Mouse (Mus musculus) C2C12 (cell line): ENCODE results near the gene Srsf2. TPM values are rescaled to one million over a fixed set of nuclear protein-coding genes. Genes with fewer than 3 reads are reported as not detected.

Experiments
- H3K27me3 ChIP-seq: one replicate; pipeline ENCODE4 v1.6.1; 2011; ENCODE audit not compliant: control insufficient read depth, insufficient read depth, insufficient read length
- H3K36me3 ChIP-seq: one replicate; pipeline ENCODE4 v1.6.1; 2011; ENCODE audit not compliant: control insufficient read depth, insufficient read depth
- H3K4me3 ChIP-seq: one replicate; pipeline ENCODE4 v1.5.1; 2011; ENCODE audit warnings: mild to moderate bottlenecking, control low read depth; ENCODE audit not compliant: poor library complexity, insufficient read depth, severe bottlenecking
- H3K79me2 ChIP-seq: one replicate; pipeline ENCODE4 v1.6.1; 2011; ENCODE audit not compliant: control insufficient read depth, insufficient read depth
- H3K79me3 ChIP-seq: one replicate; pipeline ENCODE4 v1.6.1; 2011; ENCODE audit warnings: low read depth, control low read depth
- H3ac ChIP-seq: one replicate; pipeline ENCODE3; 2011; ENCODE audit warnings: low read depth; ENCODE audit not compliant: control insufficient read depth, insufficient read length
- CEBPB ChIP-seq: IDR thresholded peaks from one replicate; pipeline ENCODE4 v1.6.1; 2011; ENCODE audit warnings: low read depth, mild to moderate bottlenecking, control low read depth, moderate library complexity
- CTCF ChIP-seq: IDR thresholded peaks from one replicate; pipeline ENCODE4 v1.5.1; 2011; ENCODE audit not compliant: control insufficient read depth, insufficient read depth, insufficient read length
- FOSL1 ChIP-seq: IDR thresholded peaks from one replicate; pipeline ENCODE4 v1.8.0; 2011; ENCODE audit warnings: mild to moderate bottlenecking, low read length; ENCODE audit not compliant: poor library complexity, insufficient read depth, severe bottlenecking
- MAX ChIP-seq: IDR thresholded peaks from one replicate; pipeline ENCODE4 v1.6.1; 2011; ENCODE audit warnings: mild to moderate bottlenecking, control low read depth
- MYOD1 ChIP-seq: IDR thresholded peaks from one replicate; pipeline ENCODE4 v1.6.1; 2011; ENCODE audit warnings: low read depth; ENCODE audit not compliant: control insufficient read depth, insufficient read length
- MYOG ChIP-seq: IDR thresholded peaks from one replicate; pipeline ENCODE4 v1.6.1; 2011; ENCODE audit not compliant: control insufficient read depth, insufficient read length; ENCODE audit errors: extremely low read depth
- USF1 ChIP-seq: IDR thresholded peaks from one replicate; pipeline ENCODE4 v1.6.1; 2011; ENCODE audit warnings: low read depth, mild to moderate bottlenecking, control low read depth, moderate library complexity
- polyA plus RNA-seq: library from polyadenylated mRNA; unstranded; fragments of >200 nt; fragmentation: generic; extraction: Trizol; gene quantifications from one replicate; pipeline ENCODE4 v1.2.1, GENCODE M21; 2012; ENCODE audit warnings: missing spikeins

Gene Srsf2
- polyA plus RNA-seq, 1 experiment, result 326 TPM

DNA sequence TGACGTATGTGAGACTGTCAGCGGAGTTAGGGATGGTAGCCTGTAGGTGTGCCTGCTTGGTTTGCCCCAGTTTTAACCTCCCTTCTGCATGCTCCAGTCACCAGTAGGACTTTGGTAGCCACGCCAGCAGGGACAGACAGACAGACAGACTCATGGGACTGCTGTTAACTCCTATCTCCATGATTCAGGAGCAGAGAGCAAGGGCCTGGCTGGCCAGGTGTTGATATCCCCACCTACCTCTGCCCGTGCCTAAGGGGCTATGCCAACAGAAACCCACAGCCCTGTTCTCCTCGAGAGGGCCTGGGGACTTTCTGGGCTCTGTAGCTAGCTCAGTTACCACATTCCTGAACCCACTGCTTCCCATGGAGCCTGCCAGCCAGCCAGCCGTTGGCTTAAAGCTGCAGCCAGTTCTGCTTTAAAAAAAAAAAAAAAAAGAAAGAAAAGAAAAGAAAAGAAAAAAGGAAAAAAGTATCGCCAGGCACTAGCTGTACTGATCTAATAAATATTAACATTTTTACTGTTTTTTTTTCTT lies 37.9 kb downstream of the Srsf2 start:
- H3K36me3 ChIP-seq, result peaks cover 25% of the 10 kb centered on the region
- TF ChIP-seq FOSL1, result no peak
- TF ChIP-seq MYOD1, result no peak
- no peak for TF ChIP-seq USF1
- no peak for TF ChIP-seq CTCF
- no peak for TF ChIP-seq CEBPB
- TF ChIP-seq MAX, result no peak
- TF ChIP-seq MYOG, result no peak
- H3K27me3 ChIP-seq, result no peaks in the 10 kb centered on the region
- no peak overlapping the region for H3K4me3 ChIP-seq
- no peak overlapping the region for H3ac ChIP-seq
- H3K79me2 ChIP-seq, result peaks cover 53% of the 10 kb centered on the region
- peaks cover 29% of the 10 kb centered on the region for H3K79me3 ChIP-seq

- H3K79me3 ChIP-seq, result peaks cover 22% of the 10 kb centered on the region
- H3K36me3 ChIP-seq, result peaks cover 27% of the 10 kb centered on the region
- no peaks in the 10 kb centered on the region for H3K27me3 ChIP-seq
- H3ac ChIP-seq, result no peak overlapping the region
- peaks cover 46% of the 10 kb centered on the region for H3K79me2 ChIP-seq
- TF ChIP-seq MYOD1, result no peak
- TF ChIP-seq CEBPB, result no peak
- no peak for TF ChIP-seq MYOG
- no peak for TF ChIP-seq USF1
- no peak for TF ChIP-seq FOSL1
- no peak for TF ChIP-seq CTCF
- no peak for TF ChIP-seq MAX
- no peak overlapping the region for H3K4me3 ChIP-seq
Observed at GRCm38 (mm10) chr11:116814076-116814883, 38.6 kb downstream of the Srsf2 start.

DNA sequence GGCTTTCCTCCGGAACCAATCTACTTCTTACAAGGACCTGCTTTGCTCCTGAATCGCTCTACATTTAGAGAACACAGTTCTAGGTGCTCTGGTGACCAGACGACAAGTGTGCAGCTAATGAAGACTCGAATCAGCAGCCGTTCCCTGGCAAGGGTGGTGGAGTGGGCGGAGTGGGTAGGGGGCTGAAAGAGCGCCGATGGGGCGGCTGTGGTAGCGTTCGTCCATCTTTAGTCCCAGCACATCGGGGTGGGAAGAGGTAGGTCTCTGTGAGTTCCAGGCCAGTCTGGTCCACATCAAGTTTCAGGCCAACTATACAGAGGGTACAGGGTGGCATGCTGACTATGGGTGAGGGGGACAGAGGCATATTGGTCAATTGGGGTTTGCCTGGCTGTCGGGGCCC lies 39.3 kb downstream of the Srsf2 start:
- TF ChIP-seq MYOD1, result no peak
- TF ChIP-seq CTCF, result no peak
- no peak for TF ChIP-seq USF1
- TF ChIP-seq FOSL1, result no peak
- TF ChIP-seq MYOG, result no peak
- no peak for TF ChIP-seq MAX
- no peak for TF ChIP-seq CEBPB
- Histone ChIP-seq H3K4me3 (no peak overlapping the region), H3K27me3 (no peaks in the 10 kb centered on the region), H3K79me3 (peaks cover 21% of the 10 kb centered on the region), H3K79me2 (peaks cover 39% of the 10 kb centered on the region), H3ac (no peak overlapping the region), H3K36me3 (peaks cover 32% of the 10 kb centered on the region)

DNA sequence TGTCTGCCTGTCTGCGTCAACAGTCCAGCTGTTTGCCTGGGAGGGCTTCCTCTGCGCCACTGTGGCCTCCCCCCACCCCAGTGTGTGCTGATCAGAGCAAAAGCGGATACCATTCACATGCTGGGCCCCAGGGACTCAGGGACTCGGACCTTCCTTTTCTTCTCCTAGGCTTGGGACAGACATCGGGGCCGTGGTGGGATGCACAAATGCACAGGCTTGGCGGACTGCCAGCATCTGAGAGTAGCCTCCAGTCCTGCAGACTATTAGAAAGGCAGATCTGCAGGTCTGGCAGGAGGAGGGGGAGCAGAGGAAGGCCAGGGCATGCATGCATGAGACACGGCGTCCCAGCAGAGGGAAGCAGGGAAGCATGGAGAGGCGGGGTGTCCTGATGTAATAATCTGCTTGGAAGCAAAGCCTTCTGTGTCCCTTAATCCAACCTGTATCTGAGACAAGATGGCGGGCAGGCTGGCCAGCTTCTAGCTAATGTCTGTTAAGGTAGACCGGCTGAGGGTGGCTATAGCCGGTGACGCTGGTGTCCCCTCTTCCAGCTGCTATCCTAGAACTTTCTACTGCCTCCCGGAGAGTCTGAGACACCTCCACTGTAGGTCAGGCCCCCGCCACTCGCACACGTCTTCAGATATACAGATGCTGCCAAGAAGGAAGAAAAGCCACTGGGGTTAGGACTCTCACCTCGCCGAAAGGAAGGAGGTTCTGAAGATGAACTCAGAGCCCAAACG lies 39.9 kb downstream of the Srsf2 start:
- no peak for TF ChIP-seq MYOG
- no peak for TF ChIP-seq CTCF
- TF ChIP-seq MYOD1, result no peak
- no peak for TF ChIP-seq FOSL1
- Histone ChIP-seq H3K79me2 (peaks cover 33% of the 10 kb centered on the region), H3K4me3 (no peak overlapping the region)

DNA sequence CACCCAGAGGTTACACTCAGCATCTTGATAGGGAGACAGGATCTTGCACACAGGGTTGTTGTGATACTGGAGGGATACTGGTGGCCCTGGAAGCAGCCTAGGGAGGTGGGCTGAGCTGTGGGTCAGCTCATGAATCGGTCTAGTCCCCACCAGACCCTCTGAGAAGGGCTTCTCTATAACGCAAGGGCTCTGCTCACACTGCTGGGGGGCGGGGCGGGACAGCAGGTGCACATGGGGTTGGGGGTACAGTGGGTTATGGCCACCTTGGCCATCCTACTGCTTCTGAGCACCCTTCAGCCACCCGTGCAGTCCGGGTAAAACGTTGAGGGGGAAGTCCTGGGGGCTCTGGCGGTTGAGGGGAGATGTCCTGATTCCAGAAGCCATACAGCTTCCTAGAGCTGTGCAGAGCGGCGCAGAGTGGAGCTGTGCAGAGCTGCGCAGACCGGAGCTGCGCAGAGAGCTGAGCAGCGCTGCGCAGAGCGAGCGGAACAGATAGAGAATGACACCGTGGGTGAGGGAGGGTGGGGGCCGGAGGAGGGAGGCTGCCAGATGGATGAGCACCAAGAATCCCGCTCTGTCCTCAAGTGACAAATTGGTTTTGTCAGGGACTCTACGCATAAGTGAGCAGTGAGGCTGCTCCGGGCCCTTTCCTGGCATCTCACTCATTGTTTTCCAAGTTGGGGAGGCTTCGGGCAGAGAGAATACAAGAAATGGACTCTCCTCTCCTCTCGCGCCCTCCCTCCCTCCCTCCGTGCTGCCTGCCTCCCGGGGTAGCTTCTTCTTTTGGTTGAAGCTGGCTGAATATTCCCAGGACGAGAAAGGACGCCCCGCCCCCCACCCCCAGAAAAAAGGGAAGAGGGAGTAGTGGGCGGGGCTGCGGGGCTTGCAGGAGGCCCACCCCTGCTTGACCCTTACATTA lies 41.7 kb downstream of the Srsf2 start:
- no peak overlapping the region for H3K4me3 ChIP-seq
- TF ChIP-seq MYOD1 (no peak), FOSL1 (no peak), MAX (no peak), CTCF (no peak), USF1 (no peak), CEBPB (no peak), MYOG (no peak)

More for the DNA sequence above, 39.9 kb downstream of the Srsf2 start:
- Histone ChIP-seq H3ac (no peak overlapping the region), H3K79me3 (peaks cover 14% of the 10 kb centered on the region), H3K27me3 (no peaks in the 10 kb centered on the region), H3K36me3 (peaks cover 28% of the 10 kb centered on the region)

More for the DNA sequence above, 41.7 kb downstream of the Srsf2 start:
- Histone ChIP-seq H3K79me3 (peaks cover 5% of the 10 kb centered on the region), H3K27me3 (no peaks in the 10 kb centered on the region), H3K79me2 (peaks cover 19% of the 10 kb centered on the region), H3K36me3 (peaks cover 34% of the 10 kb centered on the region), H3ac (no peak overlapping the region)
